Mouse (Mus musculus) neural tube, embryonic 11.5 days (tissue): Measurements from ENCODE around the gene Mta3. TPM values are rescaled to one million over a fixed set of nuclear protein-coding genes. Genes with fewer than 3 reads are reported as not detected.
A peak's percentile ranks its signal among the peaks of the same experiment; 100 is the strongest.
"Not testable (repeated sequence)": the region's sequence is repeated elsewhere in the genome, so short reads cannot be mapped to it uniquely, and the experiment has no call there.

ENCODE experiments used
- ATAC-seq: fragments of 200-750 bp; cut with Nextera tagmentation; 2 replicates; pipeline ENCODE4 v1.8.0; 2017; ENCODE audit warnings: moderate number of reproducible peaks, mild to moderate bottlenecking, moderate TSS enrichment, moderate library complexity; ENCODE audit not compliant: insufficient read depth, low FRiP score, low TSS enrichment
- DNase-seq: peaks from one replicate; pipeline ENCODE4 v3.0.0-alpha.2; 2015; ENCODE audit warnings: low spot score
- H3K27ac ChIP-seq: fragments of 300-500 bp; sonication (generic); 2 replicates; pipeline ENCODE4 v1.5.1; 2014; ENCODE audit warnings: low read depth, mild to moderate bottlenecking, low read length
- H3K27me3 ChIP-seq: fragments of 300-500 bp; sonication (generic); 2 replicates; pipeline ENCODE4 v1.6.1; 2014; ENCODE audit warnings: mild to moderate bottlenecking, low read length, mixed read lengths; ENCODE audit not compliant: control insufficient read depth, insufficient read depth
- H3K36me3 ChIP-seq: fragments of 300-500 bp; sonication (generic); 2 replicates; pipeline ENCODE4 v1.6.1; 2014; ENCODE audit warnings: mild to moderate bottlenecking, low read length, moderate library complexity, mixed read lengths; ENCODE audit not compliant: control insufficient read depth, insufficient read depth
- H3K4me1 ChIP-seq: fragments of 300-500 bp; sonication (generic); 2 replicates; pipeline ENCODE4 v1.6.1; 2014; ENCODE audit warnings: low read length, mixed read lengths; ENCODE audit not compliant: control insufficient read depth, insufficient read depth
- H3K4me2 ChIP-seq: fragments of 300-500 bp; sonication (generic); 2 replicates; pipeline ENCODE4 v1.6.1; 2014; ENCODE audit warnings: low read depth, mild to moderate bottlenecking, moderate library complexity
- H3K4me3 ChIP-seq: fragments of 300-500 bp; sonication (generic); 2 replicates; pipeline ENCODE4 v1.5.1; 2014; ENCODE audit warnings: low read depth, low read length
- H3K9ac ChIP-seq: fragments of 300-500 bp; sonication (generic); 2 replicates; pipeline ENCODE4 v1.6.1; 2014; ENCODE audit warnings: mild to moderate bottlenecking, low read length
- H3K9me3 ChIP-seq: fragments of 300-500 bp; sonication (generic); 2 replicates; pipeline ENCODE4 v1.6.1; 2016; ENCODE audit warnings: low read length; ENCODE audit not compliant: control insufficient read depth
- WGBS: fragments of 180-500 bp; shearing (Covaris S2); extraction: QIAGEN DNeasy Blood & Tissue Kit; methylation state at CpG from one replicate; pipeline ENCODE4 v1.1.7; 2014; 5-methylcytosine and 5-hydroxymethylcytosine counted together
- polyA plus RNA-seq: library from polyadenylated mRNA; unstranded; fragments of >200 nt; fragmentation: Nextera tagmentation; extraction: Ambion mirVana; gene quantifications from 2 replicates; pipeline ENCODE4 v1.2.1, GENCODE M21; 2014

The Mta3 gene
- polyA plus RNA-seq, 1 experiment from 2014 or later, result 37.3 TPM

DNA sequence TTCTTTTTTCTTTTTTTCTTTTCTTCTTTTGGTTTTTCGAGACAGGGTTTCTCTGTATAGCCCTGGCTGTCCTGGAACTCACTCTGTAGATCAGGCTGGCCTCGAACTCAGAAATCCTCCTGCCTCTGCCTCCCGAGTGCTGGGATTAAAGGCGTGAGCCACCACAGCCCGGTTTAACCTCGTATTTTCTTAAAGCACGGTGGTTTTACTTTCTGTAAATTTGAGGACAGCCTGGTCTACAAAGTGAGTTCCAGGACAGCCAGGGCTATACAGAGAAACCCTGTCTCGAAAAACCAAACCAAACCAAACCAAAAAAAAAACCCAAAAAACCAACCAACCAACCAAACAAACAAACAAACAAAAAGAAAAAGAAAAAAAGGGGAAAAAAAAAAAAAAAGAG is 155.0 kb downstream of the Mta3 start:
- H3K36me3 ChIP-seq, ATAC-seq, H3K4me2 ChIP-seq, H3K4me1 ChIP-seq, H3K27me3 ChIP-seq, H3K9me3 ChIP-seq, H3K27ac ChIP-seq, H3K9ac ChIP-seq, DNase-seq: not testable (repeated sequence)
- WGBS, result 62% methylated on average over 8 of the region's 8 CpGs
- peak overlapping the region; percentile 68 for H3K4me3 ChIP-seq

DNA sequence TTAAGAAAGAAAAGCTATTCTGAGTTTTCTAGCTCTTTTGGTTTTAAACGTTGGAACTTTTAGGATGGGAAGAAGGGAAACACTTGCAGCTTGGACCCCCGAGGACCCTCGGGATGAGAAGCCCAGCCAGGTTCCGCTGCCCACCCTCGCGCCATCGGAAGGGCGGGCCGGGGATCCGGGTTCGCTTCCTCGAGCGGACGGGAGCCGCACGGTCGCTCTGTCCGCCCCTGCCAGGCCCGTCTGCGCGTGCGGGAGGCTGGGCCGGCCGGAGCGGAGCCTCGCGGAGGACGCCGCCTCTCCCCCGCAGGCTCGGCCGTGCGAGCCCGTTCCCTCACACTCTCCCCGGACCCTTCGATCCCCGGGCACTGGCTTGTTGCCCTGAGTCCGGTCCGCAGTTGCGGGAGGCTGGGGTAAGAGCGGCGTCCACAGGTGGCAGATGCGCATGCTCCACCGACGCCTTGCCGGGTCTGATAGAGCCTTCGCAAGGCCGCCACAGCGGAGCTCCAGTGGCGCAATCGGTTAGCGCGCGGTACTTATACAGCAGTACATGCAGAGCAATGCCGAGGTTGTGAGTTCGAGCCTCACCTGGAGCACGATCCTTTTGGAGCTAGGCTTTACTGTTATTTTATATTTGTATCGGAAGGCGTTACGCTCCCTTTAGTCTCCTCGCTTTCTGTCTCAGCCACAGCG is 155.6 kb downstream of the Mta3 start:
- ATAC-seq, result peak; percentile 92
- Histone ChIP-seq H3K27ac (peak overlapping the region; percentile 68), H3K27me3 (no peaks in the 10 kb centered on the region), H3K36me3 (no peaks in the 10 kb centered on the region), H3K4me3 (peak overlapping the region; percentile 68), H3K4me2 (peak overlapping the region; percentile 80), H3K9me3 (no peaks in the 10 kb centered on the region), H3K4me1 (no peaks in the 10 kb centered on the region), H3K9ac (peak overlapping the region; percentile 56)
- peak; percentile 98 for DNase-seq
- under 1% methylated on average over 62 of the region's 62 CpGs for WGBS

DNA sequence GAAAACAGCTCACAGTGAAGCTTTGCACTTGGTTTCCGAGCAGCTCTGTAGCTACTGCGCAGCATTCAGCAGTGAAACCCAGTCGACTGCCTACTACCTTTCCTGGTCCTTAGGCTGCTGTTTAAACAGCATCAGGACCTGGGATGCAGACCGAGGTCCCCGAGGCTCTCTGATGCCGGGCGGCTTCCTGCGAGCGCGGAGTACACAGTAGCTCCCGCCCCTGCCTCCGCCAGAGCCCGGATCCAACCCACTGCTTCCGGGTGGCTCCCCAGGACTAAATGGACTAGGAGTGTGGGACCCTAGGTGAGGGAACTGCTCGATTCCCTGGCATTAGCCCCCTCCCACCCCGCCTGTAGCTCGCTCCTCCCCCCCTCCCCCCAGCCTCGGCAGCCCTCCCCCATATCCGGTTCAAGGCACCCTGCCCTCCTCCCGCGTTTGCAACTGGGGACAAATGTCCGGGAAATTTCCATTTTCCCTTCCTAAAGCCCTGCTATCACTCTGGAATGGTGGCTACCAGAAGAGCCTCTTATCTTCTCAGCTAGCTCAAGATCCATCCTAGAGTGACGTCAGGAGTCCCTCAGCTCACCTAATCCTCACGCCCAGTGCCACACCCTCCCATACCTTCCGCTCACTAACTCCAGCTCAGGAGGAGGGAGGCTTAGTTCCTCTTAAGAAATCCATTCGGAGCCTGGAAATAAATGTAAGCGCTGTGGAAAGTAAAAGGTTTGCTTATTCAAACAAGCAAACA is 156.3 kb downstream of the Mta3 start:
- peak overlapping the region; percentile 80 for H3K4me2 ChIP-seq
- no peaks in the 10 kb centered on the region for H3K27me3 ChIP-seq
- WGBS, result 0% methylated on average over 27 of the region's 27 CpGs
- no peaks in the 10 kb centered on the region for H3K9me3 ChIP-seq
- H3K9ac ChIP-seq, result peak overlapping the region; percentile 56
- H3K36me3 ChIP-seq, result no peaks in the 10 kb centered on the region
- no peaks in the 10 kb centered on the region for H3K4me1 ChIP-seq
- ATAC-seq, result peak; percentile 76
- peak overlapping the region; percentile 68 for H3K4me3 ChIP-seq
- peak overlapping the region; percentile 68 for H3K27ac ChIP-seq
- no peak for DNase-seq

DNA sequence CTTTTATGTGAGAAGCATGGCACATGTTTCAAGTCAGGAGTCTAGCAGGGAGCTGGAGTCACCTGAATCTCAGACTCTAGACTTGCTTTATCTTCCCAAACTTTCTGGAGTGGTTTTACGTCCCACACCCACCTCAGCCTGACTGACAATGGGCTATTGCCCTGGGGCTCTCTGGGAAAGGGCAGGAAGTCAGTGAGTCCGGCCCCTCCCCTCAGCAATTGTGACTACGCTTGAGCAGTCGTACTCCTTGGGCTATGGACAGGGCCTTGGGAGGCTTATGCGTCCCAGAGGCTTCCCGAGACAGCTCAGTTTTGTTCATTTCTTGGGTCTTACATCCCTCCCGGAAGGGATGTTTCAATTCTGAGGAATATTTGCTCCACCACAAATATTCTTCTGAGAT is 159.4 kb downstream of the Mta3 start:
- Histone ChIP-seq H3K27ac (no peak overlapping the region), H3K36me3 (no peaks in the 10 kb centered on the region), H3K4me2 (no peak overlapping the region), H3K9ac (no peak overlapping the region), H3K9me3 (no peaks in the 10 kb centered on the region), H3K4me3 (no peak overlapping the region), H3K4me1 (no peaks in the 10 kb centered on the region), H3K27me3 (no peaks in the 10 kb centered on the region)
- no peak for DNase-seq
- no peak for ATAC-seq
- WGBS, result 75% methylated on average over 7 of the region's 7 CpGs

DNA sequence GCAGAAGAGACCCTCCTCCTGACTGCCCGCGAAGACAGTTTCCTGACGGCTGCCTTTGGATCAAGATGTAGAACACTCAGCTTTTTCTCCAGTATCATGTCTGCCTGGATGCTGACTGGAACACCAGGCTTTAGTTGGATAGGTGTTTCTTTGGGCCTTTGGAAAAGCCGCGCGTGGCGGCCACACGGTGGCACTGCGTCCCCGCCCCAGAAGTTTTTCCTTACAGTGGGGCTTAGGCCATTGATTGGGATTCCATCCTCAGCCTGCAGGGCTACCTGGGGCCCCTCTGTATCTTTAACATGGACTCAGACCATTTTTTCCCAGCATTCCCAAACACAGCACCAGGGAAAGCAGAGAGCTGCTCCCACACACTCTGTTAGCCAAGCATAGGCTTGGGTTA is 160.6 kb downstream of the Mta3 start:
- Histone ChIP-seq H3K9me3 (no peaks in the 10 kb centered on the region), H3K36me3 (no peaks in the 10 kb centered on the region), H3K27ac (no peak overlapping the region), H3K4me3 (no peak overlapping the region), H3K9ac (no peak overlapping the region), H3K4me2 (no peak overlapping the region), H3K27me3 (no peaks in the 10 kb centered on the region), H3K4me1 (no peaks in the 10 kb centered on the region)
- peak; percentile 79 for DNase-seq
- 19% methylated on average over 10 of the region's 10 CpGs for WGBS
- 0 out of 2 replicates have a peak, but pooled peaks have one; percentile 13 for ATAC-seq

DNA sequence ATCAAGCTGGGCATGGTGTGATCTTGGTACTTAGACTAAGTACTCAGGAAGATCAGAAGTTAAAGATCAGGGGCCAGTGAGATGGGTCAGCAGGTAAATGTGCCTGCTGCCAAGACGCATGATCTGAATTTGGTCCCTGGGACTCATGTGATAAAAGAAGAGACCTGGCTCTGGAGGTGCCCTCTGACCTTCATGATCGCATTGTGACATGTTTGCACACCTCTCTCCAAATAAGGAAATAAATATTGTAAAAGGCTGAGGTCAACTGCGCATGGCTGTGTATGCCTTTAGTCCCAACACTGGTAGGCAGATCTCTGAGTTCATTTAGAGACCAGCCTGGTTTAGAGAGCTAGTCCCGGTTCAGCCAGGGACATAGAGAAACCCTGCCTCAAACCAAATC is 164.4 kb downstream of the Mta3 start:
- no peak for ATAC-seq
- Histone ChIP-seq H3K36me3 (no peaks in the 10 kb centered on the region), H3K27ac (no peak overlapping the region), H3K27me3 (no peaks in the 10 kb centered on the region), H3K4me2 (no peak overlapping the region), H3K4me1 (no peaks in the 10 kb centered on the region), H3K9me3 (no peaks in the 10 kb centered on the region), H3K9ac (no peak overlapping the region), H3K4me3 (no peak overlapping the region)
- 90% methylated on average over 4 of the region's 4 CpGs for WGBS
- no peak for DNase-seq

Other genes with a start within 250 kb of the Mta3 start
- 159 and 160 TPM in 2 replicates for gene Cox7a2l, start 188.8 kb upstream of the Mta3 start, polyA plus RNA-seq
- not detected in 2 replicates for gene Kcng3, start 74.3 kb upstream of the Mta3 start, polyA plus RNA-seq
- not detected in 2 replicates for gene Haao, start 141.8 kb downstream of the Mta3 start, polyA plus RNA-seq